Mouse (Mus musculus): ENCODE data around the gene Tmem17.

The Tmem17 gene

DNA sequence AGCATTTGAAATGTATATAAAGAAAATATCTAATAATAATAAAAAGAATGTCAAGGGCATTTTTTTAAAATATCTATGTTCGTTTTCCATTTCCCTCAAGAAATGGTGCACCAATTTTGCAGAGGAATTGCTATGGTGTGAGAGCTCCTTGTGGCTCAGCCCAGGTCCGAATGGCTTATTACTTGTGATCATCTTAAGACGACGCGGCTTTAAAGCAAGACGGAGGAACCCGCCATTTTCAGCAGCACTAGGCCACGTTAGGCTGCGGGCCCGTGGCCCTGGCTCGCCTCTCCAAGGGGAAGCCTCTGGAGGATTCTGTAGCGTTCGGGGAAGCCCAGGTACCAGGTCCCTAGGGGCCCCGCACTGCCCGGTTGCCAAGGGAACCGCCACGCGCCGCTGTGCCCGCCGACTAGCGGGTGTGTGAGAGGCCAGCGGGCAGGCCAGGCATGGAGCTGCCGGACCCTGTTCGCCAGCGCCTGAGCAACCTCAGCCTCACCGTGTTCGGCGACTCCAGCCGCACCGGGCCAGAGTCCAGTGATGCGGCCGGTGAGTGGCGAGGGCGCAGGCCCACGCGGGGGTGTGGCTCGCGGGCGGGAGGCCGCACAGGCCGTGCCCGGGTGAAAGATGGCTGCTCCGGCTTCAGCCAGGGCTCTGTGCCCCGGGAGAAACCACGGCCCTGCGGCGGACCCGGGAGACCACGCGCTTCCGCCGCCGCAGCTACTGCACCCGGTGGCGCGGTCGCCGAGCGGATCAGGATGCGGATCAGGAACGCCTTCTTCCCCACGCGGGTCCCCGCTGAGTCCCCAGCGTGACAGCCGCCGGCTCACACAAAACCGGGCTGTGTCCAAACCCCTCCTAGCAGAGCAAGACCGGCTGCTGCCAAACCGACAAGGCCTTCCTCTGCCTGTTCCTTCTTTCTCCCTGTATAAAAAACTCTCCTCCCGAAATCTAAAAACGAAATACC is at the start of gene Tmem17:
Tmem17 (plus strand) TSS at position 51 of the 964 bp plus-strand sequence.
- peak; percentile 91 for DNase-seq

DNA sequence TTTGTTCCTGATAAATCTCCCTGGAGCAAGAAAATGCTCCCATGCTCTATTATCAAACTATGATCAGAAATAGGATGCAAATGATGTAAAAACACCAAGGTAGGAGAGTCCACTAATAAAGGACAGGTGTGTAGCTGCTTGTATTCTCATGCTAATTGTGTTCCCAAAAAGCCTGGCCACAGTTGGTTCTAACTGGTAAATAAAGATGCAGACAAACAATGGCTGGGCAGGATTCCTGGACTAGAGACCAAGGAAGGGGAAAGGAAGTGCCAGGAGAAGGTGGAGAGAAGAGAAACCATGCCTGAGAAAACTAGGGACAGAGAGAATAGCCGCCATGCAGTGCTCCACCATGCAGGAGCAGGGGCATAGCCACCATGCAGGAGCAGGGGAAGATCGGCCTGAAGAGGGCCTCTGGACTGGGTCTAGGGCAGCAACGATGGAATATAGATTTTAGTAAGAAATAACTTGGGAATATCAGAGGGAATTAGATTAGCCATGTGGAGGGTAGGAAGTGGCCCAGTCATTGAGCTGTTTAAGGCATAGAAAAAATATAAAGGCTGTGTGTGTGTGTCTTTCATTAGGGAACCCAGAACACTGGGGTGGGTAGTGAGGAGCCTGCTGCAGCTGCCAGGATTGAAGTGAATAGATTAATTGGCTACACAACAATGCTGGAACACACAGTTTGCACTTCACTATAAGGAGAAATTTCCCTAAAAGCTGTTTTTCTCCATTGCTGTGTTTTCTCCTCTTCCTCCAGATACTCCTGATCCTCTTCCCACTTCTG is 31.9 kb upstream of the Tmem17 start:
- no peak for DNase-seq

- DNase-seq = no peak
Observed at GRCm38 (mm10) chr11:22481639-22482361, 30.1 kb upstream of the Tmem17 start.

DNA sequence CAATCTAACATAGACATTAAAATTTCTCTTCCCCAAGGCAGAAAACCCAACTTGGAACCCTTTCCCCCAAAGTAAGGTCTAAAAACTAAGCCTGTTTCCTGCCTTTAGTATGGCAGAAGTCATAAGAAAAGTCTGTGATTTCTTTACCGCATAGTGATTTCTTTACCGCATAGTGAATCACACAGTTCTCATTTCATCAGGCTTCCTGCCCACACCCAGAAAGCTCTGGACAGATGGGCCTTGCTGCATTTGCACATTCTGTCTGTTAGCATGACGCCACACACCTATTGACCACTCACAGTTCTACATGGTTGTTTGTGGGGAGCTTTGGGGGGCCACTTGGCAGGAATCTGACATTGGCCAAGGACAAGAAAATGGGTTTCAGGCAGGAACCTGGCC is 29.5 kb upstream of the Tmem17 start:
- no peak for DNase-seq

GRCm38 (mm10) chr11:22493694-22494319 is 18.1 kb upstream of the Tmem17 start:
- no peak for DNase-seq

GRCm38 (mm10) chr11:22494941-22495340 is 16.9 kb upstream of the Tmem17 start:
- DNase-seq = no peak

DNA sequence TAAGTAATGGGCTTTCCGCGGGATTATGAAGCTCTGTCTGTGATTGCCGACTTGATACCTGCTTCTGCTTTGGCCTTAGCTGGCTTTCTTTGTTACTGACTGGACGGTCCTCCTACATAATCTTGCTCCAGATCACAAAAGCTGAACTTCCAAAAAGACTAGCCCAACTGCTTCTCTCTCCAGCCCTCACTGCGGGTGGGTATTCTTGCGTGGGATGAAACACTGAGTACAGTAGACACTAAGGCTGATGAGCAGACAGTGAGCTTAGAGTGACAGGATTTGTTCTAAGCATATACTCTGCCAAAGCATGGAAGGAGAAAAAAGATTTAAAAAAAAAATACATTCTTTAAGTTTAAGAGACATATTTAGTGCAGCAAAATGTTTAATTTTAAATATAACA is 12.5 kb upstream of the Tmem17 start:
- no peak for DNase-seq

DNA sequence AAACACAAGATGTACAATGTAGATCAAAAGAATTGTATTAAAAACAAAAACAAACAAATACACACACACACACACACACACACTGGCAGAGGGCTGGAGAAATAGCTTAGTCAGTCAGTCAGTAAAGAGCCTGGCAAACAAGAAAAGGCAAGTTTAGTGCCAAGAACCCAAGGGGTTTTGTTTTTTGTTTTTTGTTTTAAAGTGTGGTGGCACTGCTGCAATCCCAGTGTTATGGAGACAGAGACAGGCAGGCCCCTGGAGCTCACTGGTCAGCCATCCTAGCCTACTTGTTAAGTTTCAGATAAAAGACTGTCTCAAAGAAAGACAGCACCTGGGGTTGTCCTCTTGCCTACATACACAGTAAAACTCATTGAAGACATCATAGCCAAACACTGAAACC is 12.0 kb upstream of the Tmem17 start:
- no peak for DNase-seq

DNA sequence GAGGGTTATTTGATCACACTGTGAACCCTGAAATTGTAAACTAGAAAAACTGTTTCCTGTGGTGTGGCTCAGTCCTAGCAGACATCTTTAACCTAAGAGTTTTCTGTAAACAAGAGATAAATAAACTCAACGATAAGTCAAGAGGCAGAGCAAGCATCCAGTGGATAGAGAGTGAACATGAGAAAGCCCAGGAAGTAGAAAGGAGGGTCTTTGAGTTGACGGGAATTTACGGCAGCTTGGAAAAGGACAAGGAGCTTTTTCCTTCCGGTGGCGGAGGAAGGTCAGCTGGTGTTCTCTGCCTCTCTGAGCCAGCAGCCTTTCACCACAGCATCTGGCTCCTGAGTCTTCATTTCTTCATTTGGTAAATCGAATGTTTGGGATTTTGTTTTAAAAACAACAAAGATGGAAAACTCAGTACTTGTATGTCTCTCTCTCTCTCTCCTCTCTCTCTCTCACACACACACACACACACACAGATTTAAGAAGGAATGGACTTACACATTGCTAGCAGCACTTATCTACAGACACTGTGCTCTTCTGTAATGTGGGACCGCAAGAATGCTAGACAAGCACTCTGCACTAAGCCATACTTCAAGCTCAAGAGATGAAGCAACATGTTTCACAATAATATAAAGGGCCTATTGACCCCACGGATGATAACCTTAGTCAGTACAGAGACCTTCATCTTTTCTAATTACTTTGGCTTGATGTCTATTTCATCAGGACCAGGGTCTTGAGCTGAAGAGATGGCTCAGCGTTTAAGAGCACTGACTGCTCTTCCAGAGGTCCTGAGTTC is 10.9 kb upstream of the Tmem17 start:
- DNase-seq = no peak

- no peak for DNase-seq
Observed at GRCm38 (mm10) chr11:22513075-22513474, 1.2 kb downstream of the Tmem17 start.

GRCm38 (mm10) chr11:22515061-22515460 is 3.2 kb downstream of the Tmem17 start:
- DNase-seq = no peak

DNA sequence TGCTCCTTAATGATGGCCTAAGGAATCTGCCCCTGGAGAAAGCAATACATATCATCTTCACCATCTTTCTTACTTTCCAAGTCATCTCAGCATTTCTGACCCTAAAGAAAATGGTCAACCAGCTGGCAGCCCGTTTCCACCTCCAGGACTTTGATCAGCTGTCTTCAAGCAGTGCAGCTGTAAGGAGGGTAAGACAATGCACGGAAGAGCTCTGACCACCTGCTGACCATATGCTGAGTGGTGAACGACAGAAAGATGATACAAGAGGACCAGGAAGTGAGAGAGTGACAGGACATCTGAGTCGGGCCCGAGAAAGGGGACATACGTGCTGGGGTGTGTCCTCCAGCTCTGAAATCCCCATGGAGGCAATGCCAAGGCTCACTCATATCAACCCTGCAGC is 6.6 kb downstream of the Tmem17 start:
- DNase-seq = no peak

GRCm38 (mm10) chr11:22520251-22520650 is 8.4 kb downstream of the Tmem17 start:
- no peak for DNase-seq

DNA sequence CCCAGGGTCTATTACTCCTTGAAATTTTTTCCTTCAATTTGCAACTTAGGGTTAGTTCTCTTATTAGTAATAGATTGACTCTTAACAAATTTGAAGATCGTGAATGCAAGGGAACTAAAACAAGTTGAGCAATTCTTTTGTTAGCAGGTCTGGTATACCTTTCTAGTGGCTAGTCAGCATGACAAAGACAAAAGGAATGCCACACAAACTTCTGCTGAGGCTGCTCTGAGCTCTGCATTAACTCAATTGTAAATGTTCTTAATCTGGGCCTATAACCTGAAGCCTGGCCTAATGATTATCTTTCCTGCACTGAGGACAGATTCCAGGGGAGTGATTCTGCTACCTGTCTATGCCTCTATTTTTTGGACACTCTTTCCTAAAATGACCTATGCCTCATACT is 12.7 kb downstream of the Tmem17 start:
- no peak for DNase-seq

DNA sequence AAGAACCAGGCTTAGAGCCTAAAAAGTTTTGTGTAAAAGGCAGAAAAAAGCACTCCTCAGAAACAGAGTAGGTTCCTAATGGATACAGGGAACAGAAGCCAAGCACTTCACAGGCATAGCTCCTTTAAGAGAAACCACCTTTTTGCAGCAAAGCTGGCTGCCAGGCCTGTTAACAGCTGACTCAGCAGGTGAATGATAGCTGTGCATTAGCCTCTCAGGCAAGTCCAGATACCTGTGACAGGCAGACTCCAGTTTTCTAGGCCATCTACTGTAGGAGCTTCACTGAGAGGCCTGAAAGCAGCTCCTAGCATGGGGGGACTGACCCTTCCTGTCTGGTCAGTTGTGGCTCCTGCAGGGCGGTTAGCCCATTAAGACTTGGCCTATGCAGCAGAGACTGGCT is 28.7 kb downstream of the Tmem17 start:
- DNase-seq = no peak

DNA sequence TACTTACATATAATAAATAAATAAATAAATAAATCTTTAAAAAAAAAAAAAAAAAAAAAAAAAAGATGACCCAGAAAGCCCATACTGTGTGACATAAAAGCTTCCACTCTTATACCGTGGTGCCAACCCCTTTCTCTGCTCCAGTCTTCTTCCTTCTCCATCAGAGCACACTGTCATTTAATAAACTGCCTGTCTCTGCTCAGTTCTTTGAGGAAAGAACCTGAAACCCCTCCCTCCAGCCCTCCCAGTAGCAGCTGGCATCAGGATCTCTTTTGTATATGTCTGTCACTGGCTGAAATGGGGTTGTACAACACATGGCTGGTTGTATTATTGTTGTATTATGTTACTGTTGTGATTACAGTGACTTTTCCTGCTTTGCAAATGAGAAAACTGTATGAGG is 48.2 kb downstream of the Tmem17 start:
- no peak for DNase-seq

GRCm38 (mm10) chr11:22560503-22561328 is 48.8 kb downstream of the Tmem17 start:
- peak; percentile 85 for DNase-seq

DNA sequence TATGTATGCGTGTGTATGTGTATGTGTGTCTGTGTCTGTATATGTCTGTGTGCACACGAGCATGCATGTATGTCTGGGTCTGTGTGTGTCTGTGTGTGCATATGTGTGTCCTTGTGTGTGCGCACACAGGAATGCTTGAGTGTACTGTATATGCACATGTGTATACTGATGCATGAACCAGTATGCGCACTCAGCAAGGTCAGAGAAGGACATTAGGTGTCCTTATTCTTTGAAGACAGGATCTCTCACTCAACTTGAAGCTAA is 49.4 kb downstream of the Tmem17 start:
- DNase-seq = no peak

DNA sequence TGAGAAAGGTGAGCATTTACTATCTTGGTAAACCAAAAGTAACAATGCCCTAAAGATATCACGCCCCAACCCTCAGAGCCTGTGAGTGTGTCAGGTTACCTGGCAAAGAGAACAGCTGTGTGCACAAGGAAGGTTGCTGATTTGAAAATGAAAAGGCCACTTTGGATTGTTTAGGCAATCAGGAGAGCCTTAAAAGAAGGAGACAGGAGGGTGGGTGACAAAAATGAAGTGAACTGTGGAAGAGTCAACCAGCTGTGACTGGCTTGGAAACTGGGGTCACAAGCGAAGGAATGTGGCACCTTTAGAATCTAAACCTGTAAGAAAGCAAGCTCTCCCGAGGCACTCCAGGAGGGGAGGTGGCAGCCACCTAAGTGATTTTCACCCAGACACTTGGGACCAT is 51.8 kb downstream of the Tmem17 start:
- no peak for DNase-seq

- DNase-seq = no peak
Observed at GRCm38 (mm10) chr11:22564676-22565075, 52.8 kb downstream of the Tmem17 start.
